Mouse (Mus musculus): ENCODE data around the gene Lst1. TPM values are rescaled to one million over a fixed set of nuclear protein-coding genes. Genes with fewer than 3 reads are reported as not detected.

Lst1 gene
- total and polyA plus RNA-seq, 2 experiments from 2014 or later: 7.8 to 26.7 TPM

- no peak overlapping the region; the same call in 1 of the 2 replicates for H3K27ac ChIP-seq (ENCODE audit: low read depth, low read length)
- no peak overlapping the region for H3K4me3 ChIP-seq (ENCODE audit: low read depth, low read length)
- peaks cover 21% of the 10 kb centered on the region for H3K36me3 ChIP-seq (ENCODE audit: insufficient read depth, low read length)
- no peak for TF ChIP-seq CTCF (IDR thresholded peaks at IDR 0.05)
- H3K27me3 ChIP-seq (ENCODE audit: insufficient read depth, low read length): no peaks in the 10 kb centered on the region
- WGBS: 86% methylated on average over 18 of the region's 18 CpGs
- ATAC-seq (ENCODE audit: low FRiP score) (no peak), DNase-seq (ENCODE audit: low spot score) (no peak)
- no peaks in the 10 kb centered on the region for H3K9me3 ChIP-seq (ENCODE audit: low read length)
- no peaks in the 10 kb centered on the region for H3K4me1 ChIP-seq (ENCODE audit: insufficient read depth, low read length)
- no peak overlapping the region; the same call in 1 of the 2 replicates for H3K4me2 ChIP-seq (ENCODE audit: low read depth, low read length, poor library complexity, severe bottlenecking)
- H3K9ac ChIP-seq (replicated peaks; ENCODE audit: low read length, poor library complexity, severe bottlenecking): no peak overlapping the region
These were observed 30.4 kb upstream of the Lst1 start for GRCm38 (mm10) chr17:35218516-35219193.

GRCm38 (mm10) chr17:35213071-35213470, 24.8 kb upstream of the Lst1 start:
- no peak for ATAC-seq (ENCODE audit: low FRiP score)

GRCm38 (mm10) chr17:35210593-35210992, 22.4 kb upstream of the Lst1 start:
- no peaks in the 10 kb centered on the region for H3K27me3 ChIP-seq (ENCODE audit: insufficient read depth, low read length)
- TF ChIP-seq CTCF (IDR thresholded peaks at IDR 0.05): no peak
- H3K4me3 ChIP-seq (ENCODE audit: low read depth, low read length): no peak overlapping the region
- H3K36me3 ChIP-seq (ENCODE audit: insufficient read depth, low read length): no peaks in the 10 kb centered on the region
- H3K4me2 ChIP-seq (ENCODE audit: low read depth, low read length, poor library complexity, severe bottlenecking): no peak overlapping the region
- no peak overlapping the region for H3K27ac ChIP-seq (ENCODE audit: low read depth, low read length)
- H3K9ac ChIP-seq (replicated peaks; ENCODE audit: low read length, poor library complexity, severe bottlenecking): no peak overlapping the region
- ATAC-seq (ENCODE audit: low FRiP score) (no peak), DNase-seq (ENCODE audit: low spot score) (no peak)
- H3K4me1 ChIP-seq (ENCODE audit: insufficient read depth, low read length): no peaks in the 10 kb centered on the region
- WGBS: 79% methylated on average over 3 of the region's 3 CpGs
- H3K9me3 ChIP-seq (ENCODE audit: low read length): no peaks in the 10 kb centered on the region

More at GRCm38 (mm10) chr17:35213071-35213470, 24.8 kb upstream of the Lst1 start:
- Histone ChIP-seq H3K36me3 (ENCODE audit: insufficient read depth, low read length) (no peaks in the 10 kb centered on the region), H3K9me3 (ENCODE audit: low read length) (no peaks in the 10 kb centered on the region), H3K4me1 (ENCODE audit: insufficient read depth, low read length) (no peaks in the 10 kb centered on the region), H3K27ac (ENCODE audit: low read depth, low read length) (no peak overlapping the region), H3K27me3 (ENCODE audit: insufficient read depth, low read length) (no peaks in the 10 kb centered on the region), H3K9ac (replicated peaks; ENCODE audit: low read length, poor library complexity, severe bottlenecking) (no peak overlapping the region), H3K4me3 (ENCODE audit: low read depth, low read length) (no peak overlapping the region), H3K4me2 (ENCODE audit: low read depth, low read length, poor library complexity, severe bottlenecking) (no peak overlapping the region)
- 94% methylated on average over 5 of the region's 5 CpGs for WGBS
- no peak for TF ChIP-seq CTCF (IDR thresholded peaks at IDR 0.05)
- DNase-seq (ENCODE audit: low spot score): no peak

GRCm38 (mm10) chr17:35209785-35210535, 21.7 kb upstream of the Lst1 start:
- Histone ChIP-seq H3K4me3 (ENCODE audit: low read depth, low read length) (no peak overlapping the region), H3K4me1 (ENCODE audit: insufficient read depth, low read length) (no peaks in the 10 kb centered on the region), H3K9me3 (ENCODE audit: low read length) (no peaks in the 10 kb centered on the region), H3K36me3 (ENCODE audit: insufficient read depth, low read length) (no peaks in the 10 kb centered on the region), H3K9ac (replicated peaks; ENCODE audit: low read length, poor library complexity, severe bottlenecking) (no peak overlapping the region), H3K27me3 (ENCODE audit: insufficient read depth, low read length) (no peaks in the 10 kb centered on the region), H3K4me2 (ENCODE audit: low read depth, low read length, poor library complexity, severe bottlenecking) (no peak overlapping the region), H3K27ac (ENCODE audit: low read depth, low read length) (no peak overlapping the region)
- 66% methylated on average over 12 of the region's 12 CpGs for WGBS
- ATAC-seq (ENCODE audit: low FRiP score) (no peak), DNase-seq (ENCODE audit: low spot score) (no peak)
- no peak for TF ChIP-seq CTCF (IDR thresholded peaks at IDR 0.05)

- TF ChIP-seq CTCF (IDR thresholded peaks at IDR 0.05): no peak
- ATAC-seq (ENCODE audit: low FRiP score): no peak
- WGBS: 59% methylated on average over 10 of the region's 10 CpGs
These were observed 17.1 kb upstream of the Lst1 start for GRCm38 (mm10) chr17:35205380-35205769.

More at GRCm38 (mm10) chr17:35205380-35205769, 17.1 kb upstream of the Lst1 start:
- no peak overlapping the region for H3K4me2 ChIP-seq (ENCODE audit: low read depth, low read length, poor library complexity, severe bottlenecking)
- H3K4me1 ChIP-seq (ENCODE audit: insufficient read depth, low read length): no peaks in the 10 kb centered on the region
- no peaks in the 10 kb centered on the region for H3K9me3 ChIP-seq (ENCODE audit: low read length)
- H3K4me3 ChIP-seq (ENCODE audit: low read depth, low read length): no peak overlapping the region
- H3K27me3 ChIP-seq (ENCODE audit: insufficient read depth, low read length): peaks cover 4% of the 10 kb centered on the region; the same call in 1 of the 2 replicates
- H3K36me3 ChIP-seq (ENCODE audit: insufficient read depth, low read length): no peaks in the 10 kb centered on the region
- no peak overlapping the region for H3K9ac ChIP-seq (replicated peaks; ENCODE audit: low read length, poor library complexity, severe bottlenecking)
- no peak for DNase-seq (ENCODE audit: low spot score)
- H3K27ac ChIP-seq (ENCODE audit: low read depth, low read length): no peak overlapping the region
